15 mouse cellular contexts compared by ENCODE assay signal in genomic region chr7:144378254-144378653, GRCm38 (mm10).
DNase-seq lines count a peak whose midpoint lies in the region; ATAC-seq lines count a peak whose summit lies in the region.
"Had no signal": no experiment of that assay in that cellular context is flagged by ENCODE, and none has a peak within 500 bp of the region (broad histone marks: within the 10 kb centered on the region; RNA-seq: fewer than 3 reads in every experiment).

No protein-coding gene starts in this region.

- H3K4me3 ChIP-seq in hindbrain, embryonic 13.5 days = no peak overlapping the region
- no peak overlapping the region for H3K4me3 ChIP-seq in hindbrain, embryonic 11.5 days (ENCODE audit: low read depth, low read length)
- no peak overlapping the region for H3K4me3 ChIP-seq in midbrain, embryonic 11.5 days (ENCODE audit: low read depth, low read length)
- no peak overlapping the region for H3K4me3 ChIP-seq in forebrain, embryonic 16.5 days (replicated peaks; ENCODE audit: low read length)
- H3K4me3 ChIP-seq: embryonic facial prominence, embryonic 15.5 days; limb, embryonic 15.5 days had no signal

- no peak overlapping the region for H3K9ac ChIP-seq in hindbrain, embryonic 13.5 days
- H3K9ac ChIP-seq in hindbrain, embryonic 11.5 days (ENCODE audit: low read depth, low read length) = no peak overlapping the region
- H3K9ac ChIP-seq in midbrain, embryonic 11.5 days (ENCODE audit: low read length) = no peak overlapping the region
- H3K9ac ChIP-seq in forebrain, embryonic 16.5 days (replicated peaks; ENCODE audit: low read depth, low read length) = no peak overlapping the region
- H3K9ac ChIP-seq: embryonic facial prominence, embryonic 15.5 days; limb, embryonic 15.5 days; liver, postnatal 0 days had no signal

- no peaks in the 10 kb centered on the region for H3K27me3 ChIP-seq in hindbrain, embryonic 13.5 days
- no peaks in the 10 kb centered on the region for H3K27me3 ChIP-seq in hindbrain, embryonic 11.5 days (ENCODE audit: control insufficient read depth, insufficient read depth, low read length)
- no peaks in the 10 kb centered on the region for H3K27me3 ChIP-seq in midbrain, embryonic 11.5 days (ENCODE audit: control insufficient read depth, insufficient read depth, low read length)
- H3K27me3 ChIP-seq in forebrain, embryonic 16.5 days (replicated peaks; ENCODE audit: control insufficient read depth, insufficient read depth, low read length) = no peaks in the 10 kb centered on the region
- H3K27me3 ChIP-seq: embryonic facial prominence, embryonic 15.5 days; limb, embryonic 15.5 days had no signal

- H3K27ac ChIP-seq in hindbrain, embryonic 13.5 days = peak overlapping the region; percentile 32
- no peak overlapping the region for H3K27ac ChIP-seq in hindbrain, embryonic 11.5 days (ENCODE audit: low read depth, low read length)
- no peak overlapping the region for H3K27ac ChIP-seq in midbrain, embryonic 11.5 days (ENCODE audit: low read depth, low read length)
- no peak overlapping the region for H3K27ac ChIP-seq in forebrain, embryonic 16.5 days (ENCODE audit: low read length)
- H3K27ac ChIP-seq: embryonic facial prominence, embryonic 15.5 days; limb, embryonic 15.5 days had no signal

- no peak for ATAC-seq in hindbrain, embryonic 13.5 days (ENCODE audit: low FRiP score)
- ATAC-seq in hindbrain, embryonic 11.5 days (ENCODE audit: low FRiP score) = no peak
- no peak for ATAC-seq in midbrain, embryonic 11.5 days (ENCODE audit: low FRiP score)
- no peak for ATAC-seq in forebrain, embryonic 16.5 days
- ATAC-seq: liver, postnatal 0 days had no signal

- peaks cover 37% of the 10 kb centered on the region for H3K4me1 ChIP-seq in hindbrain, embryonic 13.5 days (replicated peaks)
- peaks cover 4% of the 10 kb centered on the region for H3K4me1 ChIP-seq in hindbrain, embryonic 11.5 days (replicated peaks; ENCODE audit: control insufficient read depth, insufficient read depth, low read length)
- peaks cover 8% of the 10 kb centered on the region for H3K4me1 ChIP-seq in midbrain, embryonic 11.5 days (ENCODE audit: control insufficient read depth, insufficient read depth, low read length)
- no peaks in the 10 kb centered on the region for H3K4me1 ChIP-seq in forebrain, embryonic 16.5 days (replicated peaks; ENCODE audit: control insufficient read depth, insufficient read depth, low read length)
- H3K4me1 ChIP-seq: embryonic facial prominence, embryonic 15.5 days; limb, embryonic 15.5 days had no signal

- no peak overlapping the region for H3K4me2 ChIP-seq in hindbrain, embryonic 13.5 days
- no peak overlapping the region for H3K4me2 ChIP-seq in hindbrain, embryonic 11.5 days (replicated peaks; ENCODE audit: low read depth, low read length)
- no peak overlapping the region for H3K4me2 ChIP-seq in midbrain, embryonic 11.5 days
- H3K4me2 ChIP-seq in forebrain, embryonic 16.5 days (ENCODE audit: low read length) = no peak overlapping the region
- H3K4me2 ChIP-seq: embryonic facial prominence, embryonic 15.5 days; limb, embryonic 15.5 days had no signal

- no peak for DNase-seq in hindbrain, embryonic 11.5 days (ENCODE audit: low spot score)
- DNase-seq in right cerebral cortex, adult 18-20 months = peak; percentile 18
- no peak for DNase-seq in right cerebral cortex, postnatal 4 days
- DNase-seq in midbrain, embryonic 11.5 days (ENCODE audit: low spot score, missing footprints) = peak; percentile 72
- no peak for DNase-seq in kidney, adult 18-20 months
- DNase-seq: cerebellum, adult 11-12 months; gastrocnemius, postnatal 25 days; kidney, postnatal 14 days; liver, postnatal 0 days; lung, postnatal 4 days had no signal

- H3K9me3 ChIP-seq in hindbrain, embryonic 13.5 days = no peaks in the 10 kb centered on the region
- H3K9me3 ChIP-seq in hindbrain, embryonic 11.5 days (ENCODE audit: control insufficient read depth, low read length) = no peaks in the 10 kb centered on the region
- no peaks in the 10 kb centered on the region for H3K9me3 ChIP-seq in midbrain, embryonic 11.5 days (ENCODE audit: control insufficient read depth, low read length)
- H3K9me3 ChIP-seq in forebrain, embryonic 16.5 days (ENCODE audit: control insufficient read depth, low read length) = no peaks in the 10 kb centered on the region
- H3K9me3 ChIP-seq: embryonic facial prominence, embryonic 15.5 days; G1E; limb, embryonic 15.5 days had no signal

- H3K36me3 ChIP-seq in hindbrain, embryonic 13.5 days = no peaks in the 10 kb centered on the region
- no peaks in the 10 kb centered on the region for H3K36me3 ChIP-seq in hindbrain, embryonic 11.5 days (ENCODE audit: control insufficient read depth, insufficient read depth, low read length)
- H3K36me3 ChIP-seq in midbrain, embryonic 11.5 days (ENCODE audit: control insufficient read depth, insufficient read depth, low read length) = no peaks in the 10 kb centered on the region
- no peaks in the 10 kb centered on the region for H3K36me3 ChIP-seq in forebrain, embryonic 16.5 days (ENCODE audit: control insufficient read depth, insufficient read depth)
- H3K36me3 ChIP-seq: embryonic facial prominence, embryonic 15.5 days; G1E; limb, embryonic 15.5 days had no signal

- WGBS in hindbrain, embryonic 13.5 days = 77% methylated on average over 4 of the region's 4 CpGs
- 75% methylated on average over 4 of the region's 4 CpGs for WGBS in hindbrain, embryonic 11.5 days
- WGBS in midbrain, embryonic 11.5 days = 86% methylated on average over 4 of the region's 4 CpGs
- 97% methylated on average over 4 of the region's 4 CpGs for WGBS in forebrain, embryonic 16.5 days

Comparison
In these comparisons a context has a peak if more than half of its experiments do, and no peak if none do; other contexts are left out.
1. DNase-seq: peak in right cerebral cortex, adult 18-20 months (single experiment) and midbrain, embryonic 11.5 days (single experiment); none in hindbrain, embryonic 11.5 days (single experiment), right cerebral cortex, postnatal 4 days (single experiment) and kidney, adult 18-20 months (single experiment).